Mouse (Mus musculus) granulocyte monocyte progenitor cell, adult 5-6 weeks (primary cell): ENCODE measurements around the gene Kif5c. TPM values are rescaled to one million over a fixed set of nuclear protein-coding genes. Genes with fewer than 3 reads are reported as not detected.

Source experiments
- ATAC-seq: replicated peaks from 2 replicates; pipeline ENCODE4 v1.8.0; 2016; ENCODE audit warnings: mild to moderate bottlenecking, moderate TSS enrichment, inconsistent platforms; ENCODE audit not compliant: poor library complexity, severe bottlenecking
- total RNA-seq, 2 experiments: library from RNA; stranded (forward) in 1 of 2; stranded (reverse) in 1 of 2; fragments of 200-712, 200-1000 nt in 1 of 2; fragments of >200 nt in 1 of 2; fragmentation: Nextera tagmentation in 1 of 2; gene quantifications; 2 replicates each; pipeline ENCODE4 v1.2.3; 2014 to 2017

The Kif5c gene
- total RNA-seq, 2 experiments from 2014 or later, result not detected

DNA sequence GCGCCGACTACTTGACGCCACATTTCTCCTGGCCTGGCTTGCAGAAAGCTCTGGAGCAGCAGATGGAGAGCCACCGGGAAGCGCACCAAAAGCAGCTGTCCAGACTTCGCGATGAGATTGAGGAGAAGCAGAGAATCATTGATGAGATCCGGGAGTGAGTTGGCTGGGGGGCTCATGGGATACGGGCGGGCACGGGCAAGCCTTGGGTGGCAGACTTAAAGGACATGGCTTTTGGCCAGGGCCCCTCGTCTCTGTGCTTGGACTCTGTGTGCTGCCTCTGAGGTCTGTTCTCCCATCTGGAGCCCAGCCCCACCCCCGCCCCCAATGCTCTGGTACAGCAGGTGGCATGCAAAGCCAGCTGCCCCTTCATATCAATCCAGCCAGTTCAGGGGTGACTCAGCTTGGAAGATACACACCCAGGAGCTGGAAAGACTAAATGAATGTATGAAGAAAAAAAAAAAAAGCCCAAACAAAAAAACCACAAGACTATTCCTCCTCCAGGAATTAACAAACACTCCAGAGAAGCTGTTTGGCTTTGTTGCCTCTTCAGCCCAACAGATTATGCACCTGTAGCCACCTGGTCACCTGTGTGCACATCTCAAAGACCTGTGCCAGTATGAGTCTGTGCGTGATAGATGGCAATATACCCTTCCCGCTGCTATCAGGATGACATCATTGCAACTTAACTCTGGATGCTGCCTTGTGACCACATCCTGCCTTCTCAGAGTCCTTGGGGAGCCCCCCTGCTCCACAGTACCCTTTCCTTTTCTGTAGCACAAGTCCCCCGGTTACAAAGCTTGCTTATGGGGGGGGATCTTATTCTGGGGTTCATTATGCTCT lies 123.0 kb downstream of the Kif5c start:
- ATAC-seq, result no peak

DNA sequence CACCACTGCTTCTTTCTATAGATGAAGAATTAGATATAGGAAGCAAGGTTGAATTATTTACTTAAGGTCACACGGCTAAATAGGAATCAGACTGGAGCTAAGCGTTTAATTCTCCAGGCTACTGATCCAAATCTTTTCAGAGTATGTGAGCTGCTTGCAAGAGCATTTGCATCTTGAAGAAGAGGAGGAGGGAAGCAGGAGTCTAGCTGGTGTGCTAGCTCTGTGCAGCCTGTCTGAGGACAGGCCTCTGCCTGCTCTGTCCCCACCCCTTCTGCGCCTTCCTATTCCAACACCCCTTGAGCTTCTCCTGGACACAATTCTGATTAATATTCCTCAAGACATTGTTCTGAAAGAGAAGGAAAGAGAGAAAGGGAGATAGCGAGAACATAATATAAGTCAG lies 123.8 kb downstream of the Kif5c start:
- ATAC-seq, result no peak

DNA sequence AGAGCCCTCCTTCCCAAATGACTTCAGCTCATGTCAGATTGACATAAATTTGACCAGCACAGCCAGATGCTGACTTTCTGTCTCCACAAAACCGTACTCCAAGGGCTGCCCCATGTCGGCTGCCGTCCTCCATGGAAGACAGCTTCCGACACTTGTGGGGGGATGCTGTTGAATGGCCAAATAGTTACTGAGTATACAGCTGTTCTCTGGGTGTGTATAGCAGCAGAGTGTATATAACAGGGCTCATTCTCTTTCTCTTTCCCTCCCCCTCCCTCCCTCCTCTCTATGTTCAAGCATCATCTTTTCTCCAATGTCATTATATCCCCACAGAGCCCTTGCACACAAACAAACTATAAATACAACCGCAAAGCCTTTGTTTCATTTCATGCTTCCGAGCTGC lies 124.7 kb downstream of the Kif5c start:
- no peak for ATAC-seq

- ATAC-seq, result peak; percentile 85
Observed at GRCm38 (mm10) chr2:49744251-49745093, 125.4 kb downstream of the Kif5c start.

DNA sequence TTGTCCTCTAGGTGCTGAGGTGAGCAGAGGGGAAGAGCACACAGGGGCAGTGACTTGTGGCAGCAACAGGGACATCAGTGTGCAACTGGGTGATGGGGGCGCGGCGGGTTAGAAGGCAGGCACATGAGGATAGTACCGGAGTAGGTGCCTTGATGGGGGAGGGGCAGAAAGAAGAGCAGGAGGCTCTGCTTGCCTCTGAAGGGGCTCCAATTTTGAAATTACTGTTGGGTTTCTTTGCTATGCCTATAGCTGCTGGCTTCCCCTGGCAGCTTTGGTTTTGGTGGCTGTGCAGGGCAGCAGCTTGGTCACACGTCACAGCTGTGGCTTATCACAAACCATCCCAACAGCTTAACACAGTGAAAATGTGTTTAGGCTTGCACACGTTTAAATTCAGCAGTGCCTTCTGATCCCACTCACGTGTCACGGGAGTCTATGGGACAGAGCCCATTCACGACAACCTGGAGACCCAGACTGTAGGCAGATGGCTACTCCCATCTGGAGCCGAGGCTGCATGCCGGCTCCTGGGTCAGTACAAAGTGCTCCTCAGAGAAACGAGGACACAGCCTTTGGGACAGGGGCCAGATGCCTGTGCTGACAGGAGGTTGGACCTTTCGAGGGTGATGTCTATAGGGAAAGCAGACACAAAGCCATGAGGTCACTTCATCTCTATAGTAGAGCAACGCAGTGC lies 126.1 kb downstream of the Kif5c start:
- ATAC-seq, result peak; percentile 4; the same call in 1 of the 2 replicates

GRCm38 (mm10) chr2:49746947-49747346 lies 127.8 kb downstream of the Kif5c start:
- ATAC-seq, result no peak

DNA sequence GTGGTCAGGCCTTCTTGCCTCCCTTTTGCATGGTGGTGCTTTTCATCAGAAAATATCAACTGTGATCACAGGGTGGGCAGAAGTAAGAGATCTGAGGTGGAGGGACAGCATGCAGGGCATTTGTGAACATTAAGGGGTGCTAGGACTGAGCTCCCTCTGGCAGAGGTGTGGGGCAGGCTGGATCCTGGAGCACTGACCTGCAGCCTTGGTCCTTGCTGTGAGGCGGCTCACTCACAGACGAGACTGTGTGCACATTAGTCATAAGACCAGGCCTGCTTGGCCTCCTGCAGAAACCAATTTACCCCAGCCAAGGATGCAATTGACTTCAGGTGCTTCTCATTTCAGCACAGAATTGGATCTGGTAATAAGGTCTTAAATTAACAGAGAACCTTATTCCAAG lies 128.6 kb downstream of the Kif5c start:
- ATAC-seq, result no peak

DNA sequence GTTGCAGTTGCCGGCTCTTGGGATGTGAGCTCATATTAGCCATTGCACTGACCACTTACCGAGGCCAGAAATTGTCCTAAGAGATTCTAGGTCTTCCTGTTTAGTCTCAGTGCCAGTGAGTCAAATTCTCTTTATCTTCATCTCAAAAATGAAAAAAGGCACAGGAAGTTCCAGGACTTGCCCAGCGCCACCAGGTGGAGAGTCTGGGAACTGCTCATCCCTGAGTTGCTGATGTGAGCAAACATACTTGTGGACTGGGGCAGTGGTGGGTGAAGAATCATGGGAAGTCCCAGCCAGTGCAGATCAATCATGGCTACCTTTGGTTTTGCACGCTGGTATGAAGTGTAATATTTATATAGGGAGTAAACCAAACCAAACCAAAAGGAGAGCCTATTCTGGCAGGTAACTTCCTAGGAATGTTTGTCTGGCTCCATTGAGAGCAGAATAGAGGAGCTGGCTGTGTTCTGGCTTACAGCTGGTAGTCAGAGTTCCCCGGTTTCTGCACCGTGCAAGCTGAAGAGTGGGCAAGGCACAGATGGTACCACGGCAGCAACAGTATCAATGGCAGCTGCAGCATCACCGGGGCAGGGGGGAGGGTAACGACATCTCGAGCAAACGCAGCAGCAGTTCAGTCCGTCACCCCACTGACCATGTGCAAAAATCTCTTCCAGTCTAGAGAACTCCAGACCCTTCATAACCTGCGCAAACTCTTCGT lies 129.7 kb downstream of the Kif5c start:
- ATAC-seq, result no peak; the same call in 1 of the 2 replicates

GRCm38 (mm10) chr2:49749730-49750576 lies 130.9 kb downstream of the Kif5c start:
- no peak for ATAC-seq

DNA sequence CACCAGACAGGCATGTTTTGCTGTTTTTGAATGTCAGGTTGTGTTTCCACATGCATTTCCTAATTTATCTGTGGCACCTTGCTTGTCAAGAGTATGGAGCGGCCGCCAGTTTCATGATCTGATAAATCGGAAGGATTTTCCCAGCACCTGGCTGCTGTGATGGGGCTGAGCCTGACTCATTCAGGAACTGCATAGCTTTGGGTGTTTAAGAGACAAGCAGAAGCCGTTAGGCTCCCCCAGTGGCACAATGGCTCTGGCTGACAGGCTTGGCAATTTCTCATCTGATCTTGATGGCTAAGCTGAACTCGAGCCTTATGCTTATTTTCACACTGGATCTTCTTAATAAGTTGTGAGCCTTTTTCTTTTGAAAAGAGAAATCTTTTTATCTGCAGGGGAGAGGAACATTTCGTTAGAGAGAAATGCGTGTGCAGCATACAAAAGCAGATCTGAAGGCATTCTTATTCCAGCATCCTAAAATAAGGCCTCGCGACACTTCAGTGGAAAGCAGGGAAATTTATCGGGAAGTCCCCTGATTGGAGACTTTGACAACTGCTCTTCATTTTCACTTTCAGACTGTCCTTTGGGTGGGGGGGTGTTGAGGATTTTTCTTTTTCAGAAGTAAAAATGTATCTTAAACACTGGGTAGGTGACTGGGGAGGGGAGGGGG lies 132.6 kb downstream of the Kif5c start:
- no peak for ATAC-seq

GRCm38 (mm10) chr2:49752211-49752607 lies 133.1 kb downstream of the Kif5c start:
- no peak for ATAC-seq

DNA sequence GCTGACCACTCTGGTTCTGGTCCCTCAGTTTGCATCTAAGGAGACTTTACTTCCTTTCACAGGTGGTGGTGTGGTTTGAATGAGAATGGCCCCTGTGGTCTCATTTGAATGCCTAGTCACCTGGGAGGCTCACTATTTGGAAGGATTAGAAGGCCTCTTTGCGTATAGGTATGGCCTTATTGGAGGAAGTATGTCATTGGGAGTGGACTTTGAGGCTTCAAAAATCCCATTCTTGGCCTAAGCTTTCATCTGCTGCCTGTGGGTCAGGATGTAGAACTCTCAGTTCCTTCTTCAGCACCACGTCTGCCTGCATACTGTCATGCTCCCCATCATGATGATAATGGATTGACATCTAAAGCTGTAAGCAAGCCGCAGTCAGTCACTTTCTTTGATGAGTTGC lies 134.0 kb downstream of the Kif5c start:
- ATAC-seq, result no peak

- ATAC-seq, result no peak
Observed at GRCm38 (mm10) chr2:49755054-49755453, 136.0 kb downstream of the Kif5c start.

DNA sequence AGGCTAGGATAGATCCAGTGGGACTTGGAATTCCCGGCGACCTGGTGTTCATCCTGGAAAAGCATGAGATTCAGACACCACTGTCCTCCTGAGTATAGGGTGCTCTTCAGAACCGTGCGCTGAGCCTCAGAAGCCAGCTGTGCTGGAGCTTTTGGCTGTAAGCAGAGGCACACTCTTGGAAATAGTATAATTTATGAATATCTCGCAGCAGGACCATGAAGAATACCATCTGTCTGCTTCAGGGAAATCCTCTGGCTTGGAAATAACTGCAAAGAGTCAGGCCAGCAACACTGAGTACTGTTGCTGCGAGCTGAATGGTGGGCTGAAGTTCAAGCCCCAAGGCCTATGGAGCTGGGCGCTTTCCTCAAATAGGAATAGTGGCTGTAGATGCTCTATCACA lies 138.5 kb downstream of the Kif5c start:
- ATAC-seq, result no peak

DNA sequence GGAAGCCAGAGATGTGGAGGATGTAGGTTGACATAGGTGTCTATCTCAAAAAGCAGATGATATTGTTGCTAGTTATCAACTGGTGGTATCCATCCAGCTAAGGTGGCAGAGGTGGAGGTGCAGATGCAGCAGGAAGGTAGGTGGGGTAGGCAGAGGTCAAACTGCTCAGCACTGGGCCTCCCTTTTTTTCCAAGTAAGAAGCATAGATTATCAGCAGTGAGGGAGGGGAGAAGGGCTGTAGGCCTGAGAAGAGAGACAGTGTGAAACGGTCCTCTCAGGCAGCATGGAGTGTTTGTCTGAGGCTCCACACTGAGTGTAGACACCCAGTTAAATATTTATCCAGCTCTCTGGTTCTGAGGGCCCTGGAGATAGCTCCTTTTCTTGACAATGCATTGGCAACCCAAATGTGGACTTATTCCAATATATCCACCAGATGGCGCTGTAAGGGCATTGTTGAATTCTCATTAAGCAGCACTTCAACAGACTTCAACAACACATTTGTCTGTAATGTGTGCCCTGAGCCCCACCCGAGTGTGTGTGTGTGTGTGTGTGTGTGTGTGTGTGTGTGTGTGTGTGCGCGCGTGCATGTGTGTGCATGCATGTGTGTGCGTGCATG lies 145.3 kb downstream of the Kif5c start:
- peak; percentile 80 for ATAC-seq

GRCm38 (mm10) chr2:49768916-49769315 lies 149.8 kb downstream of the Kif5c start:
- ATAC-seq, result no peak

GRCm38 (mm10) chr2:49770440-49770839 lies 151.3 kb downstream of the Kif5c start:
- ATAC-seq, result no peak

DNA sequence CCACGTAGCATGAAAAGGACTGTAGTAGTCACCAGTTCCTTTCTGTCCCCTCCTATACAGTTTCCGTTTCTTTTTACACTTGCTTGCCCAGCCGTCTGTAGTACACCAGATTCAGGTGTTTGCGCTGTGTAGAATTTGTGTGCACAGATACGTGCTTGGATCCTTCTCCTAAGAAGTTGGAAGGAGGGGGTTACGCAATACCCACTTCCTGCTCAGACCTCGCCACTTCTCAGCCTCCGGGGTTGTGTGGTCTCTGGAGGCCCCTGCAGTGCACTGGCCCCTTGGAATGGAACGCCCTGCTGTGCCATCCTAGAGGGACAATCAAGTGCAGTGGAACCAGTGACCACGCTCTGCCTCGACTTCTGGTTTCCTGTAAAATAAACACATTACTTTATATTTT lies 152.1 kb downstream of the Kif5c start:
- ATAC-seq, result peak; percentile 93
